Comparison of ENCODE assay signal across 21 mouse cellular contexts in genomic region chrX:133888111-133888510, GRCm38 (mm10). TPM values are rescaled to one million over a fixed set of nuclear protein-coding genes. Genes with fewer than 3 reads are reported as not detected.
DNase-seq lines count a peak whose midpoint lies in the region; ATAC-seq lines count a peak whose summit lies in the region.
"Had no signal": no experiment of that assay in that cellular context is flagged by ENCODE, and none has a peak within 500 bp of the region (broad histone marks: within the 10 kb centered on the region; RNA-seq: fewer than 3 reads in every experiment).

No protein-coding gene starts in this region.

- no peak for ATAC-seq in granulocyte monocyte progenitor cell, adult 5-6 weeks (replicated peaks; ENCODE audit: poor library complexity, severe bottlenecking)
- ATAC-seq: forebrain, embryonic 14.5 days; forebrain, postnatal 0 days; hindbrain, postnatal 0 days had no signal

- intact Hi-C loops in left cerebral cortex, postnatal 14 days (cut with DNase I): no loop called here

- DNase-seq in left cerebral cortex, postnatal 14 days (ENCODE audit: low spot score in 2 of 2): peak; percentile 15 to 53
- no peak for DNase-seq in left cerebral cortex, adult 11 months (ENCODE audit: low spot score)
- DNase-seq in right cerebral cortex, adult 18-20 months: peak; percentile 2
- DNase-seq in right cerebral cortex, postnatal 4 days: no peak
- peak; percentile 5 to 36 for DNase-seq in frontal cortex, adult 2 months (ENCODE audit: extremely low spot score in 1 of 2, low spot score in 1 of 2)
- DNase-seq in right cerebral cortex, postnatal 10 days (ENCODE audit: low spot score in 2 of 2): peak; percentile 23 to 43
- no peak for DNase-seq in embryo, embryonic 10.5 days (ENCODE audit: low spot score)
- DNase-seq: adrenal gland, adult 8-10 months; adrenal gland, postnatal 25 days; cerebellum, adult 18-20 months; cerebellum, adult 9-10 months; forebrain, postnatal 0 days; gastrocnemius, postnatal 25 days; heart, adult 2 months; heart, postnatal 14 days; heart, postnatal 4 days had no signal

RNA-seq across cellular contexts. Expression of gene Tspan6, which starts 10.1 kb away (rescaled TPM):
- total RNA-seq in left cerebral cortex, postnatal 14 days (2021): 10 to 100 TPM; 29.4 to 34.9 TPM
- 19.0 and 20.6 TPM in 2 replicates for polyA plus RNA-seq in frontal cortex, adult 2 months (2012; rRNA removed)
- total RNA-seq in granulocyte monocyte progenitor cell, adult 5-6 weeks (2014; fragmentation: Nextera tagmentation): 1.6 TPM in 1 of 2 replicates, not detected in the other
- total RNA-seq in granulocyte monocyte progenitor cell, adult 5-6 weeks (2017): 2.3 TPM in 1 of 2 replicates, not detected in the other

RNA-seq across cellular contexts. Expression of gene Srpx2, which starts 20.1 kb away (rescaled TPM):
- 1 to 10 TPM; 1.4 to 2.0 TPM for total RNA-seq in left cerebral cortex, postnatal 14 days (2021)
- 0.84 and 0.86 TPM in 2 replicates for polyA plus RNA-seq in frontal cortex, adult 2 months (2012; rRNA removed)
- not detected in 2 replicates for total RNA-seq in granulocyte monocyte progenitor cell, adult 5-6 weeks (2014; fragmentation: Nextera tagmentation)
- not detected in 2 replicates for total RNA-seq in granulocyte monocyte progenitor cell, adult 5-6 weeks (2017)
- total RNA-seq: MEL had no signal
- polyA plus RNA-seq: CD4-positive, CD25-positive, alpha-beta regulatory T cell, adult 4 months had no signal

RNA-seq across cellular contexts. Expression of gene Tnmd, which starts 37.3 kb away (rescaled TPM):
- 1 to 10 TPM in 1 of 2 experiments, under 1 TPM in 1; 0.35 to 1.3 TPM for total RNA-seq in left cerebral cortex, postnatal 14 days (2021)
- 0.26 and 0.36 TPM in 2 replicates for polyA plus RNA-seq in frontal cortex, adult 2 months (2012; rRNA removed)
- total RNA-seq in granulocyte monocyte progenitor cell, adult 5-6 weeks (2014; fragmentation: Nextera tagmentation): not detected in 2 replicates
- not detected in 2 replicates for total RNA-seq in granulocyte monocyte progenitor cell, adult 5-6 weeks (2017)
- total RNA-seq: adrenal gland, postnatal 25 days; forebrain, postnatal 0 days; heart, adult 2 months; hindbrain, postnatal 0 days; MEL had no signal
- polyA plus RNA-seq: CD4-positive, CD25-positive, alpha-beta regulatory T cell, adult 4 months had no signal

Comparison
In these comparisons a context has a peak if more than half of its experiments do, and no peak if none do; other contexts are left out.
1. DNase-seq: peak in left cerebral cortex, postnatal 14 days (2 of 2), right cerebral cortex, adult 18-20 months (single experiment), frontal cortex, adult 2 months (2 of 2) and right cerebral cortex, postnatal 10 days (2 of 2); none in left cerebral cortex, adult 11 months (single experiment), right cerebral cortex, postnatal 4 days (single experiment) and embryo, embryonic 10.5 days (single experiment).
2. RNA of gene Tspan6, which starts 10.1 kb away (total RNA-seq): 29.4 to 34.9 TPM in left cerebral cortex, postnatal 14 days; 1.6 to 2.3 TPM in granulocyte monocyte progenitor cell, adult 5-6 weeks; every median in the first group is over 4 times any median in the second.